Mouse (Mus musculus) heart, postnatal 10 days (tissue): ENCODE data around the gene Rnasel. TPM values are rescaled to one million over a fixed set of nuclear protein-coding genes. Genes with fewer than 3 reads are reported as not detected.

ENCODE experiments used
- DNase-seq, 2 experiments: peaks; one replicate each; pipeline ENCODE4 v3.0.0; 2021
- intact Hi-C: fragments of 180-260 bp; cut with DNase I; formaldehyde crosslinking; loops from one replicate; pipeline ENCODE4 v1.15.1; 2025
- total RNA-seq, 2 experiments: library from RNA; stranded (reverse); gene quantifications; 2 replicates each; pipeline ENCODE4 v1.2.3; 2021

Gene Rnasel
- 10 to 100 TPM; 12.5 to 15.4 TPM for total RNA-seq

GRCm38 (mm10) chr1:153749211-153749801, at the start of gene Rnasel:
Gene Rnasel (plus strand): TSS chr1:153749426.
- intact Hi-C loops = loop anchor here (5.0 kb wide), 2 partner anchors 262 to 433 kb away; partner anchors contain the start of gene Dhx9
- peak; percentile 85 to 90 for DNase-seq

GRCm38 (mm10) chr1:153700448-153701063, 48.7 kb upstream of the Rnasel start:
- intact Hi-C loops = no loop called here
- no peak for DNase-seq

- no peak for DNase-seq
- intact Hi-C loops = no loop called here
Observed at GRCm38 (mm10) chr1:153701461-153701860, 47.8 kb upstream of the Rnasel start.

- no peak for DNase-seq
- intact Hi-C loops = no loop called here
Observed at GRCm38 (mm10) chr1:153702166-153702852, 46.9 kb upstream of the Rnasel start.

GRCm38 (mm10) chr1:153702853-153703410, 46.3 kb upstream of the Rnasel start:
- peak in 1 of 2 experiments; percentile 34 for DNase-seq
- intact Hi-C loops = no loop called here

- DNase-seq = peak; percentile 32 to 50
- intact Hi-C loops = no loop called here
Observed at GRCm38 (mm10) chr1:153703445-153703991, 45.7 kb upstream of the Rnasel start.

- intact Hi-C loops = no loop called here
- DNase-seq = no peak
Observed at GRCm38 (mm10) chr1:153704174-153704573, 45.1 kb upstream of the Rnasel start.

- intact Hi-C loops = no loop called here
- no peak for DNase-seq
Observed at GRCm38 (mm10) chr1:153704996-153705395, 44.2 kb upstream of the Rnasel start.

GRCm38 (mm10) chr1:153708626-153709025, 40.6 kb upstream of the Rnasel start:
- DNase-seq = no peak
- intact Hi-C loops = no loop called here

- DNase-seq = no peak
- intact Hi-C loops = no loop called here
Observed at GRCm38 (mm10) chr1:153709451-153709850, 39.8 kb upstream of the Rnasel start.

- DNase-seq = no peak
- intact Hi-C loops = no loop called here
Observed at GRCm38 (mm10) chr1:153711544-153712262, 37.5 kb upstream of the Rnasel start.

- DNase-seq = no peak
- intact Hi-C loops = no loop called here
Observed at GRCm38 (mm10) chr1:153712633-153713032, 36.6 kb upstream of the Rnasel start.

- intact Hi-C loops = no loop called here
- DNase-seq = no peak
Observed at GRCm38 (mm10) chr1:153717990-153718389, 31.2 kb upstream of the Rnasel start.

- intact Hi-C loops = no loop called here
- no peak for DNase-seq
Observed at GRCm38 (mm10) chr1:153720935-153721334, 28.3 kb upstream of the Rnasel start.

- intact Hi-C loops = no loop called here
- no peak for DNase-seq
Observed at GRCm38 (mm10) chr1:153721565-153722310, 27.5 kb upstream of the Rnasel start.

- intact Hi-C loops = no loop called here
Observed at GRCm38 (mm10) chr1:153723426-153723825, 25.8 kb upstream of the Rnasel start.

GRCm38 (mm10) chr1:153726636-153727035, 22.6 kb upstream of the Rnasel start:
- no peak for DNase-seq
- intact Hi-C loops = no loop called here

More at GRCm38 (mm10) chr1:153723426-153723825, 25.8 kb upstream of the Rnasel start:
- no peak for DNase-seq

- peak in 1 of 2 experiments; percentile 15 for DNase-seq
- intact Hi-C loops = no loop called here
Observed at GRCm38 (mm10) chr1:153729806-153730205, 19.4 kb upstream of the Rnasel start.

GRCm38 (mm10) chr1:153730671-153731070, 18.6 kb upstream of the Rnasel start:
- peak; percentile 79 to 83 for DNase-seq
- intact Hi-C loops = no loop called here

GRCm38 (mm10) chr1:153733181-153733580, 16.0 kb upstream of the Rnasel start:
- intact Hi-C loops = no loop called here
- no peak for DNase-seq
